Mouse (Mus musculus): ENCODE measurements around the gene Tmem30a. TPM values are rescaled to one million over a fixed set of nuclear protein-coding genes. Genes with fewer than 3 reads are reported as not detected.

Tmem30a gene
- polyA plus RNA-seq, 1 experiment = 44.6 TPM

GRCm38 (mm10) chr9:79810969-79811902 lies 17.9 kb upstream of the Tmem30a start:
- TF ChIP-seq CTCF (IDR thresholded peaks at IDR 0.05; ENCODE audit: extremely low read depth, insufficient read length, insufficient replicate concordance, low read depth, low read length) (no peak), POLR2A (IDR thresholded peaks at IDR 0.05; ENCODE audit: low read depth, low read length) (no peak)

GRCm38 (mm10) chr9:79810534-79810933 lies 17.2 kb upstream of the Tmem30a start:
- H3K4me3 ChIP-seq (ENCODE audit: low read depth, low read length) = no peak overlapping the region
- no peaks in the 10 kb centered on the region for H3K27me3 ChIP-seq (ENCODE audit: control insufficient read depth, insufficient read depth, low read length)
- no peak for TF ChIP-seq POLR2A (IDR thresholded peaks at IDR 0.05; ENCODE audit: low read depth, low read length)
- TF ChIP-seq CTCF (IDR thresholded peaks at IDR 0.05; ENCODE audit: extremely low read depth, insufficient read length, insufficient replicate concordance, low read depth, low read length) = no peak
- 69% methylated on average over 3 of the region's 3 CpGs for WGBS
- H3K4me1 ChIP-seq (ENCODE audit: control insufficient read depth, insufficient read depth, insufficient read length, low read length) = 0 out of 2 replicates have a peak, but pooled peaks cover 2% of the 10 kb centered on the region
- H3K27ac ChIP-seq (ENCODE audit: insufficient read depth, low read depth, low read length) = no peak overlapping the region
- no peaks in the 10 kb centered on the region for H3K36me3 ChIP-seq (ENCODE audit: control insufficient read depth, insufficient read depth, low read length)

More at GRCm38 (mm10) chr9:79810969-79811902, 17.9 kb upstream of the Tmem30a start:
- 0 out of 2 replicates have a peak, but pooled peaks cover 2% of the 10 kb centered on the region for H3K4me1 ChIP-seq (ENCODE audit: control insufficient read depth, insufficient read depth, insufficient read length, low read length)
- H3K4me3 ChIP-seq (ENCODE audit: low read depth, low read length) = no peak overlapping the region
- no peaks in the 10 kb centered on the region for H3K27me3 ChIP-seq (ENCODE audit: control insufficient read depth, insufficient read depth, low read length)
- H3K36me3 ChIP-seq (ENCODE audit: control insufficient read depth, insufficient read depth, low read length) = no peaks in the 10 kb centered on the region
- no peak overlapping the region for H3K27ac ChIP-seq (ENCODE audit: insufficient read depth, low read depth, low read length)
- WGBS = 75% methylated on average over 10 of the region's 11 CpGs

- no peak for TF ChIP-seq CTCF (IDR thresholded peaks at IDR 0.05; ENCODE audit: extremely low read depth, insufficient read length, insufficient replicate concordance, low read depth, low read length)
- TF ChIP-seq POLR2A (IDR thresholded peaks at IDR 0.05; ENCODE audit: low read depth, low read length) = no peak
- WGBS = 57% methylated on average over 6 of the region's 6 CpGs
- H3K36me3 ChIP-seq (ENCODE audit: control insufficient read depth, insufficient read depth, low read length) = no peaks in the 10 kb centered on the region
Measured at GRCm38 (mm10) chr9:79809411-79809810, 16.1 kb upstream of the Tmem30a start.

GRCm38 (mm10) chr9:79807178-79807577 lies 13.9 kb upstream of the Tmem30a start:
- H3K27me3 ChIP-seq (ENCODE audit: control insufficient read depth, insufficient read depth, low read length) = no peaks in the 10 kb centered on the region; the same call in 1 of the 2 replicates
- WGBS = 50% methylated on average over 4 of the region's 4 CpGs
- no peaks in the 10 kb centered on the region for H3K36me3 ChIP-seq (ENCODE audit: control insufficient read depth, insufficient read depth, low read length)
- no peak for TF ChIP-seq CTCF (IDR thresholded peaks at IDR 0.05; ENCODE audit: extremely low read depth, insufficient read length, insufficient replicate concordance, low read depth, low read length)
- TF ChIP-seq POLR2A (IDR thresholded peaks at IDR 0.05; ENCODE audit: low read depth, low read length) = no peak
- 0 out of 2 replicates have a peak, but pooled peaks cover 2% of the 10 kb centered on the region for H3K4me1 ChIP-seq (ENCODE audit: control insufficient read depth, insufficient read depth, insufficient read length, low read length)
- no peak overlapping the region for H3K4me3 ChIP-seq (ENCODE audit: low read depth, low read length)
- no peak overlapping the region for H3K27ac ChIP-seq (ENCODE audit: insufficient read depth, low read depth, low read length)

More at GRCm38 (mm10) chr9:79809411-79809810, 16.1 kb upstream of the Tmem30a start:
- no peak overlapping the region for H3K4me3 ChIP-seq (ENCODE audit: low read depth, low read length)
- H3K27me3 ChIP-seq (ENCODE audit: control insufficient read depth, insufficient read depth, low read length) = no peaks in the 10 kb centered on the region
- H3K27ac ChIP-seq (ENCODE audit: insufficient read depth, low read depth, low read length) = no peak overlapping the region
- 0 out of 2 replicates have a peak, but pooled peaks cover 2% of the 10 kb centered on the region for H3K4me1 ChIP-seq (ENCODE audit: control insufficient read depth, insufficient read depth, insufficient read length, low read length)

GRCm38 (mm10) chr9:79806317-79807075 lies 13.2 kb upstream of the Tmem30a start:
- TF ChIP-seq CTCF (IDR thresholded peaks at IDR 0.05; ENCODE audit: extremely low read depth, insufficient read length, insufficient replicate concordance, low read depth, low read length) (no peak), POLR2A (IDR thresholded peaks at IDR 0.05; ENCODE audit: low read depth, low read length) (no peak)
- Histone ChIP-seq H3K36me3 (ENCODE audit: control insufficient read depth, insufficient read depth, low read length) (no peaks in the 10 kb centered on the region), H3K27ac (ENCODE audit: insufficient read depth, low read depth, low read length) (no peak overlapping the region), H3K27me3 (ENCODE audit: control insufficient read depth, insufficient read depth, low read length) (no peaks in the 10 kb centered on the region; the same call in 1 of the 2 replicates), H3K4me3 (ENCODE audit: low read depth, low read length) (no peak overlapping the region), H3K4me1 (ENCODE audit: control insufficient read depth, insufficient read depth, insufficient read length, low read length) (0 out of 2 replicates have a peak, but pooled peaks cover 2% of the 10 kb centered on the region)
- WGBS = 46% methylated on average over 12 of the region's 12 CpGs

GRCm38 (mm10) chr9:79805426-79805825 lies 12.1 kb upstream of the Tmem30a start:
- no peak overlapping the region for H3K4me3 ChIP-seq (ENCODE audit: low read depth, low read length)
- H3K36me3 ChIP-seq (ENCODE audit: control insufficient read depth, insufficient read depth, low read length) = no peaks in the 10 kb centered on the region
- 79% methylated on average over 10 of the region's 10 CpGs for WGBS
- H3K27ac ChIP-seq (ENCODE audit: insufficient read depth, low read depth, low read length) = no peak overlapping the region
- TF ChIP-seq CTCF (IDR thresholded peaks at IDR 0.05; ENCODE audit: extremely low read depth, insufficient read length, insufficient replicate concordance, low read depth, low read length) = no peak
- no peak for TF ChIP-seq POLR2A (IDR thresholded peaks at IDR 0.05; ENCODE audit: low read depth, low read length)
- H3K4me1 ChIP-seq (ENCODE audit: control insufficient read depth, insufficient read depth, insufficient read length, low read length) = 0 out of 2 replicates have a peak, but pooled peaks cover 2% of the 10 kb centered on the region
- H3K27me3 ChIP-seq (ENCODE audit: control insufficient read depth, insufficient read depth, low read length) = no peaks in the 10 kb centered on the region; the same call in 1 of the 2 replicates
